Mouse (Mus musculus): ENCODE measurements around the gene Olfr780.
"Not testable (repeated sequence)": the region's sequence is repeated elsewhere in the genome, so short reads cannot be mapped to it uniquely, and the experiment has no call there.

The Olfr780 gene

DNA sequence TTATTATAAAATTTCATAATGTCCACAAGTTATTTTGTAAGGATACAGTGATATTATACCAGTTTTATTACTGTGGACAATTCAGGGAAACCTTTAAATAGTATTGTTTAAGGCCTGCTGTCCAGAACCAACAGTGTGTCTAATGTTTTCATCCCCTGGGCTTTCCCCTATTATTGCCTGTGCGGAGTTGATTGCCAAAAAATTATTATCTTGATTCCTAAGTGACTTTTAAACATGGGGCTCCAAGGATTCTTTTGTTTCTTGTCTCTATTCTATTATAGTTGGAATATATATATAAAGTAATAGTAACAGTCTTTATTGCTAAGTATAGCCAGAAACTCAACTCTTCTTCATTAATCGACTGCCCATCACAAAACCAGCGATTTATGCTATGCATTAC lies at the start of gene Olfr780:
Gene Olfr780, plus strand, starts transcription at position 301 of the 400 bp plus-strand sequence.
- no peak for DNase-seq (ENCODE audit: low spot score in 2 of 2)

DNA sequence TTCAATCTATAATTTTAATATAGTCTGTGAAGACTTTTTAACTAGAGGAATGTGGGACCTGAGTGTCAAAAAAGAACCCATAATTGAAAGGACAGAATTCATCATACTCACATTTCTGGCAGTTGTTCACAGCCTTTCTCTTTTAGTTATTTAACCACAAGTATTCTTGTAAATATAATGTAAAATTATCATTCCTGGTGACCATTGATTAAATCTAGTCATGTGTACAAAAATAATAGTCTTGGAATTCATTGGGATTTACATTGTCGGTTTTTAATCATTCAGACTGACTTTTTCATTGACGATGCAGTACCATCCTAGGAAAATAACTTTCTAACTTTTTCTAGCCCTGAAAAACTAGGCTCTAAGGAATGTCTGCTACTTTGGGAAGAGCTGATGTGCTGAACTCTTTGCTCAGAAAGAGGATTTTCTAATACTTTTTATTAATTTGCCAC lies 46.8 kb upstream of the Olfr780 start, which contains the start of gene Olfr777:
Gene Olfr777, minus strand, starts transcription at position 405 of the 455 bp plus-strand sequence.
- no peak for DNase-seq (ENCODE audit: low spot score in 2 of 2)

- DNase-seq (ENCODE audit: low spot score in 2 of 2) = not testable (repeated sequence)
These were observed 4.9 kb upstream of the Olfr780 start for GRCm38 (mm10) chr10:129312973-129313372.

- not testable (repeated sequence) for DNase-seq (ENCODE audit: low spot score in 2 of 2)
These were observed 4.4 kb upstream of the Olfr780 start for GRCm38 (mm10) chr10:129313521-129313920.

DNA sequence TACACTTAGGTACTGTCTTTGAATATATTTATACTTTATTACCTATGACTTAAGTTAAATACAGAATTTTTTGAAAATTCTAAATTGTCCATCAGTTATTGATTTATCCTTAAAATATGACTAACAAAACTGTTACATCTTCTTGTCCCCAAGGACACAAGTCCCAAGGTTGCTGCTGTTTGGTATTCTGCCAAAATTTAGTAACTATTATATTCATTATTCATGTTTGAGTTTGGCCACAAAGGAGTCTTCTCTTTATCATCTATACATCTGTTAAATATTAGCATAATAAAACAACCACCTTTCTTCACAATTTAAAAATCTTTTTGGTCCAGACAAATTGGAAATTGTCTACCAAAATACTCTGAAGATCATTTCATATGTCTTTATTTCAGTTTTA lies 10.6 kb downstream of the Olfr780 start, which contains the start of gene Olfr781:
Gene Olfr781, plus strand, starts transcription at position 301 of the 400 bp plus-strand sequence.
- DNase-seq (ENCODE audit: low spot score in 2 of 2) = no peak

GRCm38 (mm10) chr10:129348550-129348949 lies 30.6 kb downstream of the Olfr780 start, which contains the start of gene Olfr782:
TSS of gene Olfr782 (plus strand) at chr10:129348850.
- no peak for DNase-seq (ENCODE audit: low spot score in 2 of 2)

DNA sequence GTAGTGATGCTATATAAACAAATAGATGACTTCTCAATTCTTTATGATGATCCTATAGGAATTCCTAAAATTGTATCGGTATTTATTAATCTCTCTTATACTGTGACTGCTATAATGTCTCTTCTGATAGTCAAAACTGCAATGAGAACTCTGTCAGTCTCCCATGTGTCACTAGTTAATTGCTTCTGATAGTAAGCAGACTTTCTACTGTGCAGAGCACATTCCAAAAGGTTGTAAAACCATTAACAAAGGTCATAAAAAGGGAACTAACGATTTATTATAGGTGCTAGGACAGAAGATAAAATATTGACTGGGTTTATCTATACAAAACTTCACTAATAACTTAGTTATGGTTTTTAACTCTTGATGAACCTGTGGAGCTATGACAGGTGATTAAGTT lies 34.6 kb downstream of the Olfr780 start:
- DNase-seq (ENCODE audit: low spot score in 2 of 2) = not testable (repeated sequence)

DNA sequence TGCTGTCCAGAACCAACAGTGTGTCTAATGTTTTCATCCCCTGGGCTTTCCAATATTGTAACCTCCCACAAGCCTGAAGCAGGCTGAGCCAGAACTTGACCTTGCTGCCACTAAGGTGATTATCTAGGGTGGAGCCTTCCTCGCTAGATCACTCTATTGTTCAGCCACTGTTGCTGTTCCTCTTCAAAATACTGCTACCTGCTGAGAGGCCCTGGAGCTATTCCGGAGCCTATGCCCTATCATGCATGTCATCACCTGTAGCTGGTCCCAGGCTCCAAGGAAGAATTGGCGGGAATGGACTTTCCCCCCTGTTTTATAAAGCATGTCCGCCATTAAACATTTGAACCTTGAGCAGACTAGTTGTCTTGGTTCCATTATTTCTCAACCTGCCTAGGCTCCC lies 38.6 kb downstream of the Olfr780 start:
- DNase-seq (ENCODE audit: low spot score in 2 of 2) = not testable (repeated sequence)

DNA sequence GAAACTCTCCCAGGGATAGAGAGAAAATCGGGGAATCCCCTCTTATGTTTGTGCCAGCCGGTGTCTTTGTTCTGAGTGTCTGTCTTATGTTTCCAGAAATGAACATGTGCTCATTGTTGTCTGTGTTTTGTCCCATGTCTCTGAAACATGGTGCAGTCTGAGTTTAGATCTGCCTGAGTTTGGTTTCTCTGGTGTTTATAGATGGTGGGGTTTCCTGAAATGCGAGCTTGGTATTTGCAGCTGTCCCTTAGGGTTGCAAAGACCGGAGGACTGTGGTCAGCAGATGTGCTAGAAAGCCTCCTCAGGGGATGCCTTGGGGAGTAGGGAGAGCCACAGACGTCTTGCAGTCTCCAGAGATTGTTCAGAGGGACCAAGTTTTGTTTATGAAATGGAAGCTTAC lies 39.4 kb downstream of the Olfr780 start:
- no peak for DNase-seq (ENCODE audit: low spot score in 2 of 2)

Data from frontal cortex, postnatal 36 days (tissue).